Mouse (Mus musculus): Measurements from ENCODE around the gene Mtfmt. TPM values are rescaled to one million over a fixed set of nuclear protein-coding genes. Genes with fewer than 3 reads are reported as not detected.

Gene Mtfmt
- polyA plus RNA-seq, 1 experiment: 18.7 TPM

- WGBS: 91% methylated on average over 5 of the region's 5 CpGs
- H3K4me1 ChIP-seq (ENCODE audit: control insufficient read depth, insufficient read depth, low read length): no peaks in the 10 kb centered on the region
- TF ChIP-seq POLR2A (IDR thresholded peaks at IDR 0.05; ENCODE audit: borderline replicate concordance, control insufficient read depth, low read depth, low read length): no peak
- TF ChIP-seq CTCF (IDR thresholded peaks at IDR 0.05; ENCODE audit: control insufficient read depth, insufficient read depth, low read length): no peak
These were observed 4.7 kb upstream of the Mtfmt start for GRCm38 (mm10) chr9:65430921-65431320.

GRCm38 (mm10) chr9:65432236-65432635 lies 3.3 kb upstream of the Mtfmt start:
- Histone ChIP-seq H3K4me3 (replicated peaks; ENCODE audit: control insufficient read depth, low read depth, low read length) (no peak overlapping the region), H3K4me1 (ENCODE audit: control insufficient read depth, insufficient read depth, low read length) (peaks cover 1% of the 10 kb centered on the region; the same call in 1 of the 2 replicates), H3K27ac (ENCODE audit: control insufficient read depth, insufficient read depth, low read depth, low read length, poor library complexity) (no peak overlapping the region)
- TF ChIP-seq POLR2A (IDR thresholded peaks at IDR 0.05; ENCODE audit: borderline replicate concordance, control insufficient read depth, low read depth, low read length) (no peak), CTCF (IDR thresholded peaks at IDR 0.05; ENCODE audit: control insufficient read depth, insufficient read depth, low read length) (peak; percentile 60)
- WGBS: 3% methylated on average over 3 of the region's 3 CpGs

More at GRCm38 (mm10) chr9:65430921-65431320, 4.7 kb upstream of the Mtfmt start:
- no peak overlapping the region for H3K4me3 ChIP-seq (replicated peaks; ENCODE audit: control insufficient read depth, low read depth, low read length)
- no peak overlapping the region for H3K27ac ChIP-seq (ENCODE audit: control insufficient read depth, insufficient read depth, low read depth, low read length, poor library complexity)

GRCm38 (mm10) chr9:65434140-65434539 lies 1.4 kb upstream of the Mtfmt start:
- 62% methylated on average over 5 of the region's 5 CpGs for WGBS
- peaks cover 1% of the 10 kb centered on the region; the same call in 1 of the 2 replicates for H3K4me1 ChIP-seq (ENCODE audit: control insufficient read depth, insufficient read depth, low read length)
- TF ChIP-seq POLR2A (IDR thresholded peaks at IDR 0.05; ENCODE audit: borderline replicate concordance, control insufficient read depth, low read depth, low read length): no peak
- peak; percentile 72 for TF ChIP-seq CTCF (IDR thresholded peaks at IDR 0.05; ENCODE audit: control insufficient read depth, insufficient read depth, low read length)
- no peak overlapping the region for H3K27ac ChIP-seq (ENCODE audit: control insufficient read depth, insufficient read depth, low read depth, low read length, poor library complexity)
- H3K4me3 ChIP-seq (replicated peaks; ENCODE audit: control insufficient read depth, low read depth, low read length): no peak overlapping the region

- WGBS: 70% methylated on average over 4 of the region's 4 CpGs
These were observed 371 bp upstream of the Mtfmt start for GRCm38 (mm10) chr9:65435211-65435610.

GRCm38 (mm10) chr9:65444692-65445091 lies 9.1 kb downstream of the Mtfmt start:
- Histone ChIP-seq H3K4me3 (replicated peaks; ENCODE audit: control insufficient read depth, low read depth, low read length) (no peak overlapping the region), H3K4me1 (ENCODE audit: control insufficient read depth, insufficient read depth, low read length) (no peaks in the 10 kb centered on the region), H3K27ac (ENCODE audit: control insufficient read depth, insufficient read depth, low read depth, low read length, poor library complexity) (no peak overlapping the region)
- TF ChIP-seq CTCF (IDR thresholded peaks at IDR 0.05; ENCODE audit: control insufficient read depth, insufficient read depth, low read length): no peak
- TF ChIP-seq POLR2A (IDR thresholded peaks at IDR 0.05; ENCODE audit: borderline replicate concordance, control insufficient read depth, low read depth, low read length): no peak
- WGBS: 88% methylated on average over 4 of the region's 4 CpGs

More at GRCm38 (mm10) chr9:65435211-65435610, 371 bp upstream of the Mtfmt start:
- TF ChIP-seq CTCF (IDR thresholded peaks at IDR 0.05; ENCODE audit: control insufficient read depth, insufficient read depth, low read length) (no peak), POLR2A (IDR thresholded peaks at IDR 0.05; ENCODE audit: borderline replicate concordance, control insufficient read depth, low read depth, low read length) (no peak)
- Histone ChIP-seq H3K4me3 (replicated peaks; ENCODE audit: control insufficient read depth, low read depth, low read length) (no peak overlapping the region), H3K4me1 (ENCODE audit: control insufficient read depth, insufficient read depth, low read length) (peaks cover 1% of the 10 kb centered on the region; the same call in 1 of the 2 replicates), H3K27ac (ENCODE audit: control insufficient read depth, insufficient read depth, low read depth, low read length, poor library complexity) (no peak overlapping the region)

GRCm38 (mm10) chr9:65447951-65448350 lies 12.4 kb downstream of the Mtfmt start:
- no peak overlapping the region for H3K4me3 ChIP-seq (replicated peaks; ENCODE audit: control insufficient read depth, low read depth, low read length)
- no peak overlapping the region for H3K27ac ChIP-seq (ENCODE audit: control insufficient read depth, insufficient read depth, low read depth, low read length, poor library complexity)
- H3K4me1 ChIP-seq (ENCODE audit: control insufficient read depth, insufficient read depth, low read length): no peaks in the 10 kb centered on the region
- no peak for TF ChIP-seq POLR2A (IDR thresholded peaks at IDR 0.05; ENCODE audit: borderline replicate concordance, control insufficient read depth, low read depth, low read length)
- no peak for TF ChIP-seq CTCF (IDR thresholded peaks at IDR 0.05; ENCODE audit: control insufficient read depth, insufficient read depth, low read length)
- WGBS: 86% methylated on average over 6 of the region's 6 CpGs

- Histone ChIP-seq H3K4me3 (replicated peaks; ENCODE audit: control insufficient read depth, low read depth, low read length) (no peak overlapping the region), H3K27ac (ENCODE audit: control insufficient read depth, insufficient read depth, low read depth, low read length, poor library complexity) (no peak overlapping the region), H3K4me1 (ENCODE audit: control insufficient read depth, insufficient read depth, low read length) (peaks cover 1% of the 10 kb centered on the region; the same call in 1 of the 2 replicates)
- TF ChIP-seq POLR2A (IDR thresholded peaks at IDR 0.05; ENCODE audit: borderline replicate concordance, control insufficient read depth, low read depth, low read length) (no peak), CTCF (IDR thresholded peaks at IDR 0.05; ENCODE audit: control insufficient read depth, insufficient read depth, low read length) (no peak)
- WGBS: 80% methylated on average over 2 of the region's 2 CpGs
These were observed 23.4 kb downstream of the Mtfmt start for GRCm38 (mm10) chr9:65458975-65459374.

GRCm38 (mm10) chr9:65460198-65460597 lies 24.6 kb downstream of the Mtfmt start:
- whole genome bisulfite sequencing: 69% methylated on average over 3 of the region's 3 CpGs
- H3K27ac ChIP-seq (ENCODE audit: control insufficient read depth, insufficient read depth, low read depth, low read length, poor library complexity): no peak overlapping the region
- no peak overlapping the region for H3K4me3 ChIP-seq (replicated peaks; ENCODE audit: control insufficient read depth, low read depth, low read length)
- no peak for TF ChIP-seq CTCF (IDR thresholded peaks at IDR 0.05; ENCODE audit: control insufficient read depth, insufficient read depth, low read length)
- no peak for TF ChIP-seq POLR2A (IDR thresholded peaks at IDR 0.05; ENCODE audit: borderline replicate concordance, control insufficient read depth, low read depth, low read length)
- H3K4me1 ChIP-seq (ENCODE audit: control insufficient read depth, insufficient read depth, low read length): peaks cover 1% of the 10 kb centered on the region; the same call in 1 of the 2 replicates

Data from bone marrow, adult 2 months (tissue).